Mouse (Mus musculus): ENCODE measurements around the gene 4933407L21Rik.
"Not testable (repeated sequence)": the region's sequence is repeated elsewhere in the genome, so short reads cannot be mapped to it uniquely, and the experiment has no call there.

Gene 4933407L21Rik

GRCm38 (mm10) chr1:85957942-85958619, 29.8 kb downstream of the 4933407L21Rik start:
- DNase-seq (ENCODE audit: inconsistent age in 2 of 2, low spot score in 1 of 2): peak in 1 of 2 experiments; percentile 62

DNA sequence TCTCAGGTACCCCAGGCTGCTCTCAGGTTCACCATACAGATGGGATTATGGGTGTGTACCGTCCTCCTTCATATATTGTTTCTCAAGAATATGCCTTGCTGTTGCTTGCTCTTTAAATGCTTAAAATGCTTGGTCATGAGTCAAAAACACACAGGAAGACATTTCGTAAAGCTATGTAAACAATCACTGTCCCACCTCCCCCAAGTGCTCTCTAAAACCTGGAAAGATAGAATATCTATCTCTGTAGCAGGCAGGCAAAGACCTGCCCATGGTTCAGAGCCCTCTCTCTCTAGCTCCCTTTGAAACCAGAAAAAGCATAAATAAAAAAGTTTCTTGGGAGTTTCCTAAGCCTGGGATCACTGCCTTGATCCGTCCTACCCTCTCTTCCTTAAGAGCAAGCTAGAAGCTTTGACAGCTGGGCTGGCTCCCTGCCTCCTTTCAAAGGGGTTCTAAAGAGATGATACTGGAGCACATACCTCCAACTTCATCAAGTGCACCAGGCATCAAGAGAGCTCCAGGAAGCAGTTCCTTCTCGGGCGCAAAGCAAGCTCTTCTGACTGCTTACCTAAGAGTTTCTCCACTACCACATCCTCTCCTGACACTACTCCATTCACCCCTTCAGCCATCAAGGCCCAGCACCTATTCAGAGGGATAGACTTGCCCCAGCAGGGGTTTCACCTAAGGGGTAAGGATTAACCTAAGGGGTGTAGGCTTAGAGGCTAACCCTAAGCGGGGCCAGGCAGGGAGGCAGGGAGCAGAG, 31.0 kb downstream of the 4933407L21Rik start:
- peak in 1 of 2 experiments; percentile 34 for DNase-seq (ENCODE audit: inconsistent age in 2 of 2, low spot score in 1 of 2)

DNA sequence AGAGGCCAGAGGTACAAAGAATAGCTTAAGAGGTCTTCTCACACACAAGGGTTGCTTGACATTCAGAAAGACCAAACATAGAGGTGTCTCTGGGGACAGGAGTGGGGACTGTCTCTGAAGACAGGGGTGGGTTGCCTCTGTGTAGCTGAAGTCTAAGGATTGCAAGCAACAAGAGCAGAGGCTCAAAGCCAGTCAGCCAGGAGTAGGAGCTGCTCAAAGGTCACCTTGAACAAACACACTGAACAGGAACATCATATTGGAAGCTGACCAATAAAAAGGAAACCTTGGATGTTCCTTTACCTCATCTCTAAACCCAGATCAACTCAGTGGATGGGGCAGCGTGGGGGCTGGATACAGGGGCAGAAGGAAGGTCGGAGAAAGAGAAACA, 31.6 kb downstream of the 4933407L21Rik start:
- DNase-seq (ENCODE audit: inconsistent age in 2 of 2, low spot score in 1 of 2): peak in 1 of 2 experiments; percentile 43

- DNase-seq (ENCODE audit: inconsistent age in 2 of 2, low spot score in 1 of 2): no peak
These were observed 32.6 kb downstream of the 4933407L21Rik start, which contains the start of gene Gpr55 for GRCm38 (mm10) chr1:85960873-85961272. Gene Gpr55 (minus strand): TSS chr1:85961007.

DNA sequence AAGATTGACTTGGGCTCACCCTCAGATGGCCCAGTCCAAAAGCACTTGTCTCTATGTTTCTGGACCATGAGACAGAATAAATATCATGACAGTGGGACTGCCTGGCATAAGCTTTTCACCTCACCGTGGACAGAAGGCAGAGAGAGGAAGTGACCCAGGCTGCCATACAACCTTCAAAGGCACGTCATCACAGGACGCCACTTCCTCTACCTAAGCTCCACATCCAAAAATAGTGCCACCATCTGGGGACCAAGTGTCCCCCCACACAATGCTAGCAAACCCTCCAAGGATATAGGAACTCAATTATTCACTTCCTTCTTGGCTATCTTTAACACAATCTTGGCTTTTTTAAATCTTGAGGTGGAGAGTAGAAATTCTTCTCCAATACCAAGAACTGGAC, 33.8 kb downstream of the 4933407L21Rik start:
- no peak for DNase-seq (ENCODE audit: inconsistent age in 2 of 2, low spot score in 1 of 2)

GRCm38 (mm10) chr1:85965856-85966255, 37.6 kb downstream of the 4933407L21Rik start:
- DNase-seq (ENCODE audit: inconsistent age in 2 of 2, low spot score in 1 of 2): no peak

GRCm38 (mm10) chr1:85969081-85969480, 40.8 kb downstream of the 4933407L21Rik start:
- DNase-seq (ENCODE audit: inconsistent age in 2 of 2, low spot score in 1 of 2): no peak

- DNase-seq (ENCODE audit: inconsistent age in 2 of 2, low spot score in 1 of 2): no peak
These were observed 41.2 kb downstream of the 4933407L21Rik start for GRCm38 (mm10) chr1:85969519-85969918.

DNA sequence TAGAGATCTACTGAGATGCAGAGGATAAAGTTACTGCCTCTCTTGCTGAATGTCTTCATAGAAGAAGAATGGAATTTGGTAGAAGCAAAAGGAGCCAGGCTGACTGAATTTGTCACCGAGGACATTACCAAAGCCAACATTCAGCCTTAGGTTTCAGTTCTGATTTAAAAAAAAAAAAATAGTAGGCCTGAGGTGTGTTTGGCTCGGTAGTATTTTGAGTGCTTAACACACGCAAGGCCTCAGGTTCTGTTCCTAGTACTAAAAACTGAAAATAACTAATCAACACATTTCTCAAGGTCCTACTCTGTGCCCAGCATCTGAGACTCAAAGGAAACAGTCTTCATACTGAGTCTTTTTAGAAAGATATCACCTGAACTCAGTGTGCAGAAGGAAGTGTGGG, 42.8 kb downstream of the 4933407L21Rik start:
- DNase-seq (ENCODE audit: inconsistent age in 2 of 2, low spot score in 1 of 2): no peak

DNA sequence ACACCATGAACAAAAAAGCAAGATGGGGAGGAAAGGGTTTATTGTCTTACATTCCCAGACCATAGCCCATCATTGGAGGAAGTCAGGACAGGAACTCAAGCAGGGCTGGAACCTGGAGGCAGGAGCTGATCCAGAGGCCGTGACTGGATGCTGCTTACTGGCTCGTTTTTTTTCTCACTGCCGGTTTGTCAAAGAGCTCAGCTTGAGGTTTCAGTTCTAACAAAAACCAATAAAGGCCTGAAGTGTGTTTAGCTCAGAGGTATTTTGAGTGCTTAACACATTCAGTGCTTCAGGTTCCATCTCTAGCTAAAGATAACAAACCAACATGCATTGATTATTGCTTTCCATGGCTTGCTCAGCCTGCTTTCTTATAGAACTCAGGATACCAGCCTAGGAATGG, 44.1 kb downstream of the 4933407L21Rik start:
- no peak for DNase-seq (ENCODE audit: inconsistent age in 2 of 2, low spot score in 1 of 2)

DNA sequence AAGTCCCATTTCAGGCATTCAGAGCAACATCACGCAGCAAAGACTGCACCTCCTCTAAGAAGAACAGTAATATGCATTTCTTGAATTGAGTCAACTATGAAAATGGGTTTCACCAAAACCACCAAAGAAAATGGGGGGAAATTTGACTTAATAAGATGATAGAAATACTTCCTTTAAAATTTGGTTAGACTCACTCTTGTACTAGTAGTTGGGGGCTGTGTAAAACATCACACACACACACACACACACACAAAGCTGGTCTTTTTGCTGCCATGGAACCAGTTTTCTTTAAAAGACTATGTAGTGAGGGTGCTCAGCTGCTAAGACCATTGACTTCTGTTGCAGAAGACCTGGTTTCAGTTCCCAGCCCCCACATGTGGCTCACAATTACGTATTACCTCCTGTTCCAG, 45.2 kb downstream of the 4933407L21Rik start:
- no peak for DNase-seq (ENCODE audit: inconsistent age in 2 of 2, low spot score in 1 of 2)

GRCm38 (mm10) chr1:85977709-85978108, 49.4 kb downstream of the 4933407L21Rik start:
- peak; percentile 74 to 88 for DNase-seq (ENCODE audit: inconsistent age in 2 of 2, low spot score in 1 of 2)

DNA sequence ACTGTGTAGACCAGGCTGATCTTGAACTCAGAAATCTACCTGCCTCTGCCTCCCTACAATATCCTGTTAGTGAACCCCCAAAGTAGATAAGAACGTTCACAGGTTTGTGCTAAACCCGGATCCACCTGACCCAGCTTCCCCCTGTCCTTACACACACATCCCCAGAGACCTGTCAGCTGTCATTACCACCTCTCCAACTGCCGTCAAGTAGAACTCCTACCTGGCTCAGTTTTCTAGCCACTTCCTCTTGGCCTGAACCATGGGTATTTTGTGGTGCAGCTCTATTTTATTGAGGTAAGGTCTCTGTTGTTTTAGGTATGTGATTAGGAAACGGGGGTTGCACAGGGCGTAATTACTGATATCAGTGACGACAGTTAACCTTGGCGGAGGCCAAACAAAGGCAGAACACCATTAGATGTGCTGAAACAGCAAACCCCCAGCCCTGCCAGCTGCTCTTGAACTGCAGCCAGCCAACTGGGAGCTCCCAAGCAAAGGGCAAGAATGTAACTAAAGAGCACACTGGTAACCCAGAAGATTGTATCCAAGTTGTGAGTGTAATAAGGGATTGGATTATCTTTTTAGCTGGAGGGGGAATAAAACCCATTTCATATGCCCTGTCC, 53.6 kb downstream of the 4933407L21Rik start:
- peak; percentile 72 to 87 for DNase-seq (ENCODE audit: inconsistent age in 2 of 2, low spot score in 1 of 2)

DNA sequence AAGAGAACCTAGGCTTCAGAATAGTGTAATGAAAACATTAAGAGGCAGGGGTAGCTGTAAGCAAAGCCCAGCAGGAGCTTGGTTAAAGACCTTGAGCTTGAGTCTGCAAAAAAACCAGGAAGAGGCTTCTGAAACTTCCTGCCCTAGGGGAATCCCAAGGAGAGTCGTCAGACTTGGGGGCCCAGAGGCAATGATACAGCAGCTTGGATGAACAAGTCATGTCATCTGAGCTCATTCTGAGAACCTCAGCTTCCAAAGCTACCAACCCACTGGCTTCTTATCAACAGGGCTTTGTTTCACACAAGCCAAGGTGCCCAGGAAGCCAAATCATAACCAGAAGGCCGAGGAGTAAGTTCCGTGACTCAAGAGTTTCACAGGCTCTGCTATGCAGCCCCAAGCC, 57.5 kb downstream of the 4933407L21Rik start:
- DNase-seq (ENCODE audit: inconsistent age in 2 of 2, low spot score in 1 of 2): no peak

DNA sequence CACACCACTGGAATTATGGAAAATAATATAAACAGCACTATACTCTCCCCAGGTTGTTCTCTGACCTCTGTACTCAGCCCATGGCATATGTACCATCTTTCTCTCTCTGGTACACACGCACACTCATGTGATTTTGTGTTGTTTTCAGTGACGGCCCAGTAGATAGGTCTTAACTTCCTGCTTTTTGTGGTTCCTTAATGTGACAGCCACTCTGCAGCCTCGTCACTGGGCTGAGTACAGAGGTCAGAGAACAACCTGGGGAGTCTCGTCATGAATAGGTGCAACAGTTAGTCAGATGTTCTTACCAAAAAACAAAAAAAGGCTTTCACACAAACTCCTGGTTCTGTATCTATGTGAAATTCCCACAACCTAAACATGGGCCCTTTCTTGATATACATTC, 60.1 kb downstream of the 4933407L21Rik start:
- DNase-seq (ENCODE audit: inconsistent age in 2 of 2, low spot score in 1 of 2): no peak

DNA sequence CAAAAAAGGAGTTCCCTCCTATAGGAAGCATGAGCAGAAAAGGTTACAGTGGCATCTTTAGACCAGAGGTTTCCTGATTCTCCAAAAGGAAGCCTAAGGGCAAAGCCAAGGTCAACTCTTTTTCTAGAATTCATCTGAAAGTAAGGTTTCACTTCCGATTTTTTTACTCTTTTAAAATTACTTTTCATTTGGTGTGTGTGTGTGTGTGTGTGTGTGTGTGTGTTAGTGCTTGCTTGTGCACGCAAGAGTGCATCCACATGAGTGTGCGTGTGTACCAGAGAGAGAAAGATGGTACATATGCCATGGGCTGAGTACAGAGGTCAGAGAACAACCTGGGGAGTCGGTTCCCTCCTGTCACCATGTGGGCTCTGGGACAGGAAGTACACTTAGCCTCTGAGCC, 60.6 kb downstream of the 4933407L21Rik start:
- not testable (repeated sequence) for DNase-seq (ENCODE audit: inconsistent age in 2 of 2, low spot score in 1 of 2)
